Mouse (Mus musculus) gastrocnemius, postnatal 10 days (tissue): ENCODE measurements around the gene Rasal3. TPM values are rescaled to one million over a fixed set of nuclear protein-coding genes. Genes with fewer than 3 reads are reported as not detected.

ENCODE experiments used
- DNase-seq: peaks from one replicate; pipeline ENCODE4 v3.0.0; 2021; ENCODE audit warnings: mixed read lengths
- long read RNA-seq, 2 experiments: library from polyadenylated mRNA; stranded (forward); transcript quantifications; one replicate each; pipeline ENCODE4 v2.0.0; 2021
- total RNA-seq, 2 experiments: library from RNA; stranded (reverse); gene quantifications; 2 replicates each; pipeline ENCODE4 v1.2.3; 2021

Rasal3 gene
- under 1 TPM; 0.70 to 0.90 TPM for total RNA-seq
- long read RNA-seq, experiment 1: 0 reads
- long read RNA-seq, experiment 2, partial matches to known transcripts: 0 of 2 reads
- long read RNA-seq, experiment 2, other reads (novel, unspliced or antisense): 1 of 2 reads

DNA sequence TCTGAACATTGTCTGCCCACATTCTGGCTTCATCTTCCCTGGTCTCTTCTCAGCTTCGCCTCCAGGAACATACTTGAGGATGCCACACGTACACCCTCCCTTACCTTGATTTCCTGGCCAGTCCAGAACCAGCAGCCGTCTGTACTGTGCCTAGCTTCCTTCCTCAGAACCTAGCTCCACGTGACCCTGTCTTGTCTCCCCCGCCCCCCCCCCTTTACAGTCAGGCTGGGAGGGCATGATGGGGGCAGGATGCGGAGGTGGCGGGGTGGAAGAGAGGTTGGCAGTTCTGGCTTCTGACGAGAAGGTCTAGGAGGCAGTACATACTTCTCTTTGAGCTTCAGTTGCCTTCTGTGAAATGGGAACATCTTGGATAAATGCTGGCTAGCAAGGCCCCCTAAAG, at the start of gene Rasal3:
Rasal3 (minus strand) TSS at position 167 of the 400 bp plus-strand sequence.
- DNase-seq: no peak

DNA sequence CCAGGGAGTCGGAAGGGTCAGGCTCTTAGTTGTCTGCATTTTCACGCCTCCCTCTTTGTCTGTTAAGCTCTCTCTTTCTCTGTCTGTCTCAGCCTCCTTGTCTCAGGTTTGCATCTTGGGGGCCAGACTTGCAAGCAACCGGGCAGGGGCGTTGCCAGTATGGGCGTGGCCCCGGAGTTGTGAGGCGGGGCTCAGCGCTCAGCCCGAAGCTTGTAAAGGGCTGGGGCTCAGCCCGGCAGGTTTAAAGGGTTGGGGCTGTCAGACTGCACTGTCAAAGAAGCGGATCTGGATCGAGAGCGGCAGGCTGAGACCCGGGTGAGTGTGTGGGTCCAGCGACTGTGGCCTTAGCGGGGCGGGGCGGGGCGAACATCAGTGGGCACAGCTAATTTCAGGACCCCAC, 49.1 kb upstream of the Rasal3 start, which contains the start of gene Cyp4f39:
Cyp4f39 (plus strand) TSS at position 242 of the 400 bp plus-strand sequence.
- peak; percentile 38 for DNase-seq

DNA sequence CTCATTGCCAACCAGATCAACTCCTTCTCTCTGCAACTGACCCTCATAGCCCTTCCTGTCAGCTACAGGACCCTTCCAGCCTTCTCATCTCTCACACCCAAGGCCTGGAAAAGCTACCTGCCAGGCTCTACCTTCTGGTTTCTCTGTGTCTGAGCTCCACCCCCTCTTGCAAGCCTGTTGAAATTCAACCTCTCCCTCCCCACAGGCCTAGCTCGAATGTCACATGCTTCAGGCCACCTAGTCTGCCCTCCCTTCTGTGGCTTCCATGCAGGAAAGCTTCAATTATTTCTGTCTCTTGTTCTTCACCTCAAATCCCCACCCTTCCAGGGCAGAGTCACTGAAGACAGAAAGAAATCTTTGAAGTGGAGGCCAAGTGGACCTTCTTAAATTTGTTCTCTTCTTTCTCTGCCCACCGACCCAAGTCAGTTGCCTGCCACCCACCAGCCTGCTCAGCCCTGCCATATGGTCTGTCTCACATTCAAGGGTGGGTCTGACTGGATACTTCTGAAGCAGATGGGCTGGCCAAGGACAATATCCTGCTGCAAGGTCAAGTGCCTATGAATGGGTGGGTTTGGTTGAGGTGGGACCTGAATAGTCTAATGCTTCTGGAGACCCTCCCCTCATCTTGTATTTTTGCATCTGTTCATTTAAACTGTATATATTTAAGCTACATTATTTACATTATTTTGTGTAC, 47.6 kb upstream of the Rasal3 start:
- DNase-seq: no peak

GRCm38 (mm10) chr17:32449042-32449441, 45.7 kb upstream of the Rasal3 start:
- DNase-seq: no peak

- DNase-seq: no peak
Observed at GRCm38 (mm10) chr17:32447195-32447594, 43.8 kb upstream of the Rasal3 start.

DNA sequence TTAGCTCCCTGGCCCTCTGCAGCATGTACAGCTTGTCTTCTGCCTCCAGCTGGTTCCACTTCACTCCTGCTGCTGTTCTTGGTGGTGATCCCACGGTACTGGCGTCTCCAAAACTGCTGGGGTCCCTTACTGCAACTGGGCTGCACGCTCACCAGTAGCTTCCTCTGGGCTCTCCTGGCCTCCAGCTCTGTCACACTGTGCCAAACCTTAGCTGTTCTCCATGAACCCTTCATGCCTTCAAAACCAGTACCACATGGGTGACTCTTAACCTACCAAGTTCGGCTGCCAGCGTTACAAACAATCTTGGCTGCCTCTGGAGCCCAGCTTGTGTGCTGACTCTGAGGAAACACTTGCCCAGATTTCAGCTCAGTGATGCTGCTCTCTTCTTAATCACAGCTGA, 41.6 kb upstream of the Rasal3 start:
- DNase-seq: peak; percentile 31

DNA sequence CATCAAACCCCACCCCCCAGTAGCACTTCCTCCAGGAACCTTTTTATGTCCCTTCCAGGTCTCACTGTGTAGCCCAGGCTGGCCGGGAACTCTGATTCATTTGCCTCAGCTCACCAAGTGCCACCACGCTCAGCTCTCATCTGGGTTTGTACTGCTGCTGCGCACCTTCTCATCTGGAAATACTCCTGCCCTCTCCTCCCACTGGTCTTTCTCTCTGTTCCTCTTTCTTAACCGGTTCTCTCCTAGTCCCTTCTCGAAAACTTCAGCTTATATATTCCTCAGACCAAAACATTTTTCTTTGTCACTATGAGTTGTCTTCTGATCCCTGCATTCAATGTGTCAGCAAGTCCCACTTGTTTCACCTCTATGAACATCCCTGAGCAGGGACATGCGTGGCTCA, 39.9 kb upstream of the Rasal3 start:
- no peak for DNase-seq

DNA sequence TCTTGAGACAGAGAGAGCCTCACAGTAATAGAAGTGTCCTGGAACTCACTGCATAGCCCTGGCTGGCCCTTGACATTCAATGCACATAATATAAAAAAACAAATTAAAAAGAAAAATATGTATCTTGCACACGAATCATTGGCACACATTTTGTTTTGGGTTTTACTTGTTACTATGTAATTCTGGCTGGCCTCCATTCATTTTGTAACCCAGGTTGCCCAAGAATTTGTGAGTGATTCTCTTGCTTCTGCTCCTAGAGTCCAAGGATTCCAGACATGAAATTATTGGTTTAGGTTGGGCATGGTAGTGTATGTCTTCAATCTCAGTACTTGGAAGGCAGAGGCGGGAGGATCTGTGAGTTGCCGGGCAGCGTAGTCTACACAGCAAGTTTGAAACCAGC, 33.7 kb upstream of the Rasal3 start:
- DNase-seq: no peak

DNA sequence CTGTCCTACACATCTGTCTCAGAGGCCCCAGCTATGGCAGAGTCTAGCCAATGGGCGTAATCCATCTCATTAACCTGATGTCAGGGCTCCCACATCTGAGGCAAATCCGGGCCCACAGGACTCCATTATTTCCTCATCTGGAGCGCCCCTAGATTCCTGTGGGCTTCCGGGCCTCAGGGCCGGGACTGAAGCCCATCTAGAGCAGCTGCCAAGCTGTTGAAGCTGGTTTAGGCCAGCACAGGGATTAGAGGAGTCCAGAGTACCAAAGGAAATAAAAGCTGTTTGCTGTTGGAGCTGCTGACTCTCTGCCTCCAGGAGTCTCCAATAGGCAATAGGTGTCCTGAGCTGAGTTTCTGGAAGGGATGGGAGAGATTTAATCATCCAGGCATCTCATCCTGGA, 31.8 kb upstream of the Rasal3 start:
- no peak for DNase-seq

- DNase-seq: no peak
Observed at GRCm38 (mm10) chr17:32434324-32434723, 30.9 kb upstream of the Rasal3 start.

DNA sequence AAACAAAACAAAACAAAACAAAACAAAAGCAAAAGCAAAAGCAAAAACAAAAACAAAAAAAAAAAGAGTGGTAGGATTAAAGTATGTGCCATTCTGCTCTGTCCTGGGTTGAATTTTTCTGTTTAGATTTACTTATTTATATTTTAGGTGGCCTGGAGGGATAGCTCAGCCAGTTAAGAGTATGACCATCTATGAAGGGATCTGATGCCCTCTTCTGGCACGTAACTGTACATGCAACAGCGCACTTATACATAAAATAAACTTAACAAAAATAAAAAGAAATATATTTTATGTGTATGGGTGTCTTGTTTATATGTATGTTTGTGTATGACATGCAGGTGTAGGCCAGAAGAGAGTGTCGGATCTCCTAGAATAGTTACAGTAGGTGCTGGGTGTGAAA, 28.6 kb upstream of the Rasal3 start:
- no peak for DNase-seq

DNA sequence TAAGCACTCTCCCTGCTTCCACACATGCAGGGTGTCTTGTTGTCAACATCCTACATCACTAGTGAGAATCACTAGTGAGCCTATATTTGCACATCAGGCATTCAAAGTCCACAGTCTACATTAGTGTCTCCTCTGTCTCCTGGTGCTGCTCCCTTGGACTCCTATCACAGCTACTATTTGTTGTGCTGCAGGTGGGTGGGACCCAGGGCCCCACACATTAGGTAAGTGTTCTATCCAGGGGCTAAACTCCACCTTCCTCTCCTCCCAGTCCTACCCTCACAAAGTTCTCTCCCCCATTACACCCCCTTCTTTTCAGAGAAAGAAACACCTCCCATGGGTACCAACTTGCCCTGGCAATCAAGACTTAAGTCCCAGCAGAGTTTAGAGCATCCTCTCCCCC, 23.2 kb upstream of the Rasal3 start:
- no peak for DNase-seq

DNA sequence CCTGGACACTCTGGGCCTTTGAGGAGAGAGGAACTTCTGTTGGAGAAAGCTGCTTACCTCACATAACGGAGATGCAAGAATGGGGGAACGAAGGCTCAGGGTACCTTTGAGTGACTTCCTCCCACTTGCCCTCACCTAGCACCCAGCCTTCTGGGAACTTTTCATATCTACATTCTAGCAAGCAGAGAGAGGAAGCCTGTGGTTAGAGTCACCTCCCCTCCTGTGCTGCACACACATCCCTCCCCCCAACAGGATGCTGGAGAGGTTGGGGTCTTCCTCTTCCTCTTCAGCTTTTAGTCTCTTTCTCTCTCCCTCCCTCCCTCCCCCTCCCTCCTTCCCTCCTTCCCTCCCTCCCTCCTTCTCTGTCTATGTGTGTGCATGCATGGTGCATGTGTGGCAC, 20.7 kb upstream of the Rasal3 start, which contains the start of gene Pglyrp2:
Pglyrp2 (minus strand) TSS at position 134 of the 400 bp plus-strand sequence.
- DNase-seq: no peak

- no peak for DNase-seq
Observed at GRCm38 (mm10) chr17:32420781-32421180, 17.4 kb upstream of the Rasal3 start.

DNA sequence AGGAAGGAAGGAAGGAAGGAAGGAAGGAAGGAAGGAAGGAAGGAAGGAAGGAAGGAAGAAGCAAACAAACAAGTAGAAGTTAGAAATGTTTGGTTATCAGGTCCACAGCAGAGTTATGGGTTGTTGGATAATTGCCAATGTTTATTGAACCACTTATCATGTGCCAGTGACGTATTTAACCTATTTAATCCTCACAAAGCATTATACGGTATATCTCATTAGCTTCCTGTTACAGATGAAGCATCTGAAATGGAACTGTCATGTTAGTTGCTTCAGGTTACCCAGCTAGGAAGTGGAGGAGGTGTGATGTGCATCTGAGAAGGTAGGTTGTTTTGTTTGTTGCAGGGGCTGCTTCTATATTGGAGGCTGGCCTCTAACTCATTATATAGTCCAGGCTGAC, 16.6 kb upstream of the Rasal3 start:
- no peak for DNase-seq

GRCm38 (mm10) chr17:32416771-32417170, 13.4 kb upstream of the Rasal3 start:
- DNase-seq: no peak

- DNase-seq: no peak
Observed at GRCm38 (mm10) chr17:32415417-32416020, 12.1 kb upstream of the Rasal3 start.

DNA sequence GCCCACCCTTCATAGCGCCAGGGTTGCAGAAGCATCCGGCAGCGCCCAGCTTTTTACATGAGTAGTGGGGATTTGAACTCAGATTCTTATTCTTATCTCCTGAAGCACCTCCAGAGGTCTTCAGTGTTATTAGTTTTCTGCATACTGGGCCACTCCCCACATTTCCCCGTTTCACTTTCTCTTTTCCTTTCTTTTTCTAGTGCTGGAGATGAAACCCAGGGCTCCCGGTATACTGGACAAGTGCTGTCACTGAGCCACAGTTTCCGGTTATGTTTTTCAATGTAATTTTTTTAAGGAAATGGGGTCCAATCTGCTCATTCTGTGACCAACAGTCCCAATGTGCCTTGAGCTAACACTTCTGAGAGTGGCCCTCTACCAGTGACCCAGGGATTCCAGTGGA, 8.5 kb upstream of the Rasal3 start:
- no peak for DNase-seq

GRCm38 (mm10) chr17:32402779-32403157, 615 bp downstream of the Rasal3 start:
- no peak for DNase-seq

DNA sequence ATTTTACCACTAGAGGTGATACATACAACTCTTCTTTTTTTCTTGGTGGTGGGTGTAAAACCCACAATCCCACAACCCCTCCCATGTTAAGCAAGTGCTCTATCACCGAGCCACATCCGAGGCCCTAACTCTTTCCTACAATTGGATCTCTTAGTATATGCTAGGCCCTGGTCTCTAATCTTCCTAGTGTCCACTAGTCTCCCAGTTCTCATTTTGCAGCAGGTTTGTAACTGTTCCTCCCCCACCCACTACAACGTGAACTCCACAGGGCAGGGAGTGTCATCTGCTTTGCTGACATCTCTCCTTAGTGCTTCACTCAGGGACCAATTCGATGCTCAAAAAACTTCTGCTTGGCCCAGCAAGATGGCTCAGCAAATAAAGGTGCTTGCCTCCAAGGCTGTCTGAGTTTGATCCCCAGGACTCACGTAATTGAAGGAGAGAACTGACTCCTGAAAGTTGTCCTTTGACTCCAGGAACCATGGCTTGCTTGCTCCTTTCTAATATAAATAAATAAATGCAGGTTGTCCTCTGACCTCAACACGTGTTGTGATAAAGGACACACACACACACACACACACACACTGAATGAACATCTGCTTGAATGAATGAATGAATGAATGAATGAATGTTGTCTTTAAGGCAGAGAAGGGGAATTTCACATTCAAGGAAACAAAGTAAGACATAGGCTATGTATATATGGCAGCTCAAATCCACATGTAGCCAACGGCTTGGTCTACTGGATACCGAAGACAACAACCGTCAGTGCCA, 1.2 kb downstream of the Rasal3 start:
- no peak for DNase-seq

- DNase-seq: no peak
Observed at GRCm38 (mm10) chr17:32396266-32396665, 7.1 kb downstream of the Rasal3 start.

DNA sequence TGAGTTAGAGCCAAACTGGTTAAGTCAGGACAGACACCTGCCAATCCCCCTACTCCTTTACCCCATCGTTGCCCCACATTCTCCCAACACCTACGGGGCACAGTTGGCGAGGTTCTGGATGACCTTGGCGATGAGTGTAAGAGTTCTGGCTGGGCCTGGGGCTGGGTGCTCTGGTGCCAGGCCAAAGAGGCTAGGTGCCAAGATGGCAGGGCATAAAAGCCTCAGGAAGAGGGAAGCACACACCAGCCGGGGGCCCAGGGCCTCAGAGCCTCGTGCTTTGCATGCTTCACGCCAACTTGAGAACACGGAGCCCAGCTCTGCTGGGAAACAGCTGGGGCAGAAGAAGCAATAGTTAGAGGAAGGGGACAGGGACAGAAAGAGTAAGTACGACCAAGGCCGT, 9.4 kb downstream of the Rasal3 start:
- DNase-seq: no peak

GRCm38 (mm10) chr17:32389101-32389659, 14.2 kb downstream of the Rasal3 start, which contains the start of gene Wiz:
Gene Wiz (minus strand): TSS chr17:32389439.
- peak; percentile 98 for DNase-seq
